Mouse (Mus musculus) heart, adult 2 months (tissue): Measurements from ENCODE around the gene Crk.

Source experiments
- CTCF ChIP-seq: fragments of 200-600 bp; IDR thresholded peaks from 2 replicates; pipeline ENCODE4 v1.8.1; 2022; ENCODE audit warnings: antibody characterized with exemption, mild to moderate bottlenecking, moderate library complexity
- POLR2A ChIP-seq: fragments of 200-500 bp; IDR thresholded peaks from 2 replicates; pipeline ENCODE4 v1.6.1; 2011; ENCODE audit warnings: mild to moderate bottlenecking, low read depth, low read length, control low read depth; ENCODE audit not compliant: insufficient read depth

- TF ChIP-seq POLR2A (no peak), CTCF (no peak)
These were observed 8.4 kb downstream of the Crk start for GRCm38 (mm10) chr11:75687343-75687993.
